Mouse (Mus musculus) left cerebral cortex, adult 2 months (tissue): ENCODE measurements around the gene Arhgef25. TPM values are rescaled to one million over a fixed set of nuclear protein-coding genes. Genes with fewer than 3 reads are reported as not detected.
A peak's percentile ranks its signal among the peaks of the same experiment; 100 is the strongest.
"Not testable (repeated sequence)": the region's sequence is repeated elsewhere in the genome, so short reads cannot be mapped to it uniquely, and the experiment has no call there.

ENCODE experiments used
- DNase-seq, 2 experiments: peaks; one replicate each; pipeline ENCODE4 v3.0.0; 2021 to 2022; ENCODE audit warnings: low spot score in 2 of 2, mixed read lengths in 1 of 2; ENCODE audit errors: extremely low spot score in 1 of 2
- H3K27ac ChIP-seq: fragments of 200-600 bp; 2 replicates; pipeline ENCODE4 v1.8.1; 2022
- H3K4me3 ChIP-seq: fragments of 200-600 bp; 2 replicates; pipeline ENCODE4 v1.8.1; 2022
- CTCF ChIP-seq: fragments of 200-600 bp; IDR thresholded peaks from 2 replicates; pipeline ENCODE4 v1.8.1; 2022; ENCODE audit warnings: antibody characterized with exemption, mild to moderate bottlenecking, moderate library complexity
- intact Hi-C: fragments of 180-260 bp; cut with DNase I; formaldehyde crosslinking; loops from one replicate; pipeline ENCODE4 v1.15.1; 2025
- total RNA-seq, 2 experiments: library from RNA; stranded (reverse); gene quantifications; 2 replicates each; pipeline ENCODE4 v1.2.3; 2021

Arhgef25 gene
- total RNA-seq, 2 experiments from 2014 or later = 198 to 208 TPM

DNA sequence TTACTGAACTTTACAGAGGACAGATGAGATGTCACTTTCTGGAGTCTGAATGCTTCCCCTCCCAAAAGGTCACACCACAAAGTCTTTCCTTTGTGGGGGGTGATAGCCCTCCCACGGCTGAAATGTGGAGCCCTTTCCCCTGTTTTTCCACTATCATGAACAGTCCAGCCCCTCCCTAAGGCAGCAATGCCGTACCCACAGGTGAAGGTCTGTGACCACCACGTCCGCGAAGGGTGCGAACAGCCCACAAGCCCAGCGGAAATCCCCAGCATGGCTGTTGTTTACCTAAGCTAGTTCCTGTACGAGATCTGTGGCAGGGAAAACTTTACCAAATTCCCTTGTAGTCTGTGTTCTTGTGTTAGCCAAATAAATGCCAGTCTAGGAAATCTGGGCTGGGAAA, 48.4 kb downstream of the Arhgef25 start:
- no peak for DNase-seq
- Histone ChIP-seq H3K27ac (no peak overlapping the region), H3K4me3 (no peak overlapping the region)
- intact Hi-C loops = loop anchor here (5.0 kb wide), 1 partner anchor 191 kb away; no protein-coding TSS in a partner anchor
- TF ChIP-seq CTCF = no peak

- TF ChIP-seq CTCF = no peak
- no peak for DNase-seq
- intact Hi-C loops = loop anchor here (5.0 kb wide), 1 partner anchor 191 kb away; no protein-coding TSS in a partner anchor
- no peak overlapping the region for H3K27ac ChIP-seq
- H3K4me3 ChIP-seq = no peak overlapping the region
Measured at GRCm38 (mm10) chr10:127140971-127141370, 48.9 kb downstream of the Arhgef25 start.

DNA sequence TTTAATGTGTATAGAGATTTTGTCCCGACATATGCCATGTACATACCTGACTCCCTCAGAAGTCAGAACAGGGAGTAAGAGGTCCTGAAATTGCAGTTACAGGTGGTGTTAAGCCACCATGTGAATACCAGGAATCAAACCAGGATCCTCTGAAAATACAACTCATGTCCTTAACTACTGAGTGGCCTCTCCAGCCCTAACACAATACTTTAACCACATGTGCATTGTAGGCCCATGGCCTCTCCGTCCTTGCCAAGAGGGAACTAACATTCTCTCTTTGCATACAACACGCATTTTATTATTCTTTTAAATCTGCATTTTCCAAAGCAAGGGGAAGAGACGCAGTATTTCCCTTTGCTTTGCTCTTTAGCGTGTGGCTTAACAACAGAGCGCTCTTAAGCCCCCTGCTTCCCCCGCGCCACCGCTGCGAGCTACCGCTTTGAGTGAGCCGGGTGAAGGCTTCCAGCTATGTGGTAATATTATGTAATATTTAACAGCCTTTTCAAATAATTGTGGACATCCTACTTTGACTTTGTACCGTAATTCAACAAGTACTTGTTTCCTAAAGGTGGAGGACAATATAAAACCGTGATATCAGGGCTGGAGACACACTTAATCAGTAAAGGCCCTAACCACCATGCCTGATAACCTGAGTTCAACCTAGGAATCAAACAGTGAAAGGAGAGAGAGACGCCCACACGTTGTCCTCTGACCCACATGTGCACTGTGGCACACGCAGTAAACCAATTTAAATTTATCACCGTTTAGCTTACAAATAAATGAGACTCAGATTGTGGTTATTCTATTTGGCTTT, 51.3 kb downstream of the Arhgef25 start:
- TF ChIP-seq CTCF = no peak
- no peak overlapping the region for H3K27ac ChIP-seq
- intact Hi-C loops = no loop called here
- H3K4me3 ChIP-seq = no peak overlapping the region
- DNase-seq = no peak

DNA sequence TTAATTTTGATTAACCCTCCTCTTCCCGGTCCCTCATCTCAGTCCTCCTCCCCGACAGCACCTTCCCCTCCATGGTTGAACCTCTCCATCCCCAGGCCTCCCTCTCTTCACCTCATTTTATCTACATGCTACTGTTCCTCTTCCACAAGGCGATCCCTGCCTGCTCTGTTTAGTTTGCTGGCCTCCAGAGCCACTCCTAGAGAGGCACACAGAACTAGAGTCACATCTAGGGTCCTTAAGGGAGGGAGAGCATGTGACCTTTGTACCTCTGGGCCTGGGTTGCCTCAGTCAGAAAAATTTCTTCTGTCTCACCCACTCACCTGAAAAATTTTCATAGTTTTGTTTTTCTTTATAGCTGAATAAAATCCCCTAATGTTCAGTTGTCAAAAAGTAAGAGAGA, 52.0 kb downstream of the Arhgef25 start:
- no peak overlapping the region for H3K4me3 ChIP-seq
- no peak overlapping the region for H3K27ac ChIP-seq
- intact Hi-C loops = no loop called here
- no peak for TF ChIP-seq CTCF
- no peak for DNase-seq

- Histone ChIP-seq H3K4me3 (no peak overlapping the region), H3K27ac (no peak overlapping the region)
- no peak for DNase-seq
- TF ChIP-seq CTCF = no peak
- intact Hi-C loops = no loop called here
Measured at GRCm38 (mm10) chr10:127136510-127136909, 53.4 kb downstream of the Arhgef25 start.

DNA sequence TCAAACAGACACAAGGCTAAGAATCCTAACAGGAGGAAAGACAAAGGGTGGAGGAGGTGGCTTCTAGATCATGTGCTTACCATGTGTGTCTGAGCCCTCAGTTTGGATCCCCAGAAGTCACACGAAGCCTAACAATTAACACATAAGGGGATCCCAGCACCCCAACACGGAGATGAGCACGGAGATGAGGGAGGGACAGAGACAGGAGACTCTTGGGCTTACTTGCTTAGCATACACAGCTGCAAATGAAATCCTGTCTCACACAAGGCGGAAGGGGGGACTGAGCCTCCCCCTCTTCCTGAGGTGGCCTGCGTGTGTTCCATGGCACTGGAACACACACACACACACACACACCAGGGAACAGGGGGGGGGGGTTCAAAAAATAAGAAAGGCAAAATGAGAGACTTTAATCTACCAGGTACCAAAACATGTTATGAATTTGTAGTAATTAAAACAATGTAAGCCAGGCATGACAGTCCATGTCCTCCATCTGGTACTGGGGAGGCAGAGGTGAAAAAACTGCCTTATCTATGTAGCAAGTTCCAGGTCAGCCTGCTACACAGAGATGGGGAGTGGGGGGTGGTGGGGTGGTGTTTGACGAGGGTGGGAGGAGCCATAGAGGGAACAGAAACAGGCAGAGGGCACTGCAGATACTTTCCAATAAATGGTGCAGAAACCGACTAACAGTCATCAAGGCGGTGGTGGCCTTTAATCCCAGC, 54.6 kb downstream of the Arhgef25 start:
- intact Hi-C loops = no loop called here
- DNase-seq = no peak
- Histone ChIP-seq H3K4me3 (no peak overlapping the region), H3K27ac (no peak overlapping the region)
- TF ChIP-seq CTCF = no peak

DNA sequence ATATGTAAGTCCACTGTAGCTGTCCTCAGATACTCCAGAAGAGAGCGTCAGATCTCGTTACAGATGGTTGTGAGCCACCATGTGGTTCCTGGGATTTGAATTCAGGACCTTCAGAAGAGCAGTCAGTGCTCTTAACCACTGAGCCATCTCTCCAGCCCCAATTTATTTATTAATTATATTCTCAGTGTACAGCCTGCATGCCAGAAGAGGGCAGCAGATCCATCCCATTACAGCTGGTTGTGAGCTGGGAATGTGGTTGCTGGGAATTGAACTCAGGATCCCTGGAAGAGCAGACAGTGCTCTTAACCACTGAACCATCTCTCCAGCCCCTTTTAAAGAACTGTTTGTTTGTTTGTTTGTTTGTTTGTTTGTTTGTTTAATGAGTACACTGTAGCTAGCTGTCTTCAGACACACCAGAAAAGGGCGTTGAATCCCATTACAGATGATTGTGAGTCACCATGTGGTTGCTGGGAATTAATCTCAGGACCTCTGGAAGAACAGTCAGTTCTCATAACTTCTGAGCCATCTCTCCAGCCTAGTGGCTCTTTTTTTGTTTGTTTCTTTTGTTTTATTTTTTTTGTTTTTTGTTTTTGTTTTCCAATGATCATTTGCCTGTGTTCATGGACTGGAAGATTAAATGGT, 55.4 kb downstream of the Arhgef25 start:
- H3K4me3 ChIP-seq, intact Hi-C loops, DNase-seq, H3K27ac ChIP-seq: not testable (repeated sequence)
- peak; percentile 30 for TF ChIP-seq CTCF

Other genes with a start within 250 kb of the Arhgef25 start
- 10 to 100 TPM; 79.4 to 83.8 TPM for gene Ctdsp2, start 211.4 kb downstream of the Arhgef25 start, total RNA-seq
- under 1 TPM; 0.18 to 0.28 TPM for gene Avil, start 189.4 kb downstream of the Arhgef25 start, total RNA-seq
- 10 to 100 TPM; 30.2 to 30.7 TPM for gene Tsfm, start 159.2 kb downstream of the Arhgef25 start, total RNA-seq
- gene Mettl1, start 148.7 kb downstream of the Arhgef25 start, total RNA-seq = 10 to 100 TPM; 10.1 to 12.3 TPM
- gene Eef1akmt3, start 148.6 kb downstream of the Arhgef25 start, total RNA-seq = under 1 TPM in 1 of 2 experiments, not detected in 1; 0.21 TPM
- under 1 TPM; 0.36 to 0.77 TPM for gene Cyp27b1, start 141.8 kb downstream of the Arhgef25 start, total RNA-seq
- 10 to 100 TPM; 18.1 to 22.5 TPM for gene March9, start 129.9 kb downstream of the Arhgef25 start, total RNA-seq
- gene Cdk4, start 126.5 kb downstream of the Arhgef25 start, total RNA-seq = 10 to 100 TPM; 74.4 to 75.2 TPM
- 10 to 100 TPM; 63.7 to 64.4 TPM for gene Tspan31, start 119.8 kb downstream of the Arhgef25 start, total RNA-seq
- gene Agap2, start 114.8 kb downstream of the Arhgef25 start, total RNA-seq = 100 to 1,000 TPM; 627 to 694 TPM
- 100 to 1,000 TPM; 109 to 114 TPM for gene Os9, start 69.0 kb downstream of the Arhgef25 start, total RNA-seq
- 100 to 1,000 TPM; 122 to 125 TPM for gene B4galnt1, start 24.9 kb downstream of the Arhgef25 start, total RNA-seq
- gene Slc26a10, start 9.4 kb downstream of the Arhgef25 start, total RNA-seq = 1 to 10 TPM; 3.8 TPM
- 100 to 1,000 TPM; 207 to 223 TPM for gene Dtx3, start 5.6 kb upstream of the Arhgef25 start, total RNA-seq
- gene Pip4k2c, start 21.5 kb upstream of the Arhgef25 start, total RNA-seq = 100 to 1,000 TPM; 113 to 115 TPM
- gene Kif5a, start 73.3 kb upstream of the Arhgef25 start, total RNA-seq = 1,000 to 10,000 TPM; 1,016 to 1,023 TPM
- gene Dctn2, start 76.3 kb upstream of the Arhgef25 start, total RNA-seq = 100 to 1,000 TPM; 254 to 259 TPM
- gene Mbd6, start 98.9 kb upstream of the Arhgef25 start, total RNA-seq = 10 to 100 TPM; 42.2 to 52.4 TPM
- 10 to 100 TPM; 55.3 to 61.5 TPM for gene Mars, start 121.7 kb upstream of the Arhgef25 start, total RNA-seq
- 1 to 10 TPM in 1 of 2 experiments, under 1 TPM in 1; 0.47 to 1.2 TPM for gene Arhgap9, start 131.9 kb upstream of the Arhgef25 start, total RNA-seq
- 1 to 10 TPM; 3.3 to 4.5 TPM for gene Gli1, start 151.9 kb upstream of the Arhgef25 start, total RNA-seq
- under 1 TPM in 1 of 2 experiments, not detected in 1; 0.29 TPM for gene Inhbe, start 164.3 kb upstream of the Arhgef25 start, total RNA-seq
- gene Inhbc, start 180.3 kb upstream of the Arhgef25 start, total RNA-seq = not detected
- gene R3hdm2, start 190.2 kb upstream of the Arhgef25 start, total RNA-seq = 100 to 1,000 TPM; 365 to 382 TPM